Mouse (Mus musculus) liver, embryonic 11.5 days (tissue): ENCODE results near the gene Prps1. TPM values are rescaled to one million over a fixed set of nuclear protein-coding genes. Genes with fewer than 3 reads are reported as not detected.

ENCODE experiments used
- ATAC-seq: fragments of 200-750 bp; cut with Nextera tagmentation; replicated peaks from 2 replicates; pipeline ENCODE4 v1.8.0; 2017; ENCODE audit warnings: moderate number of reproducible peaks, mild to moderate bottlenecking, moderate TSS enrichment, moderate library complexity; ENCODE audit not compliant: low FRiP score
- DNase-seq: peaks from one replicate; pipeline ENCODE4 v3.0.0-alpha.2; 2017; ENCODE audit warnings: low spot score
- H3K27ac ChIP-seq: fragments of 300-500 bp; sonication (generic); 2 replicates; pipeline ENCODE4 v1.5.1; 2014; ENCODE audit warnings: mild to moderate bottlenecking, low read depth, low read length, control low read depth
- H3K27me3 ChIP-seq: fragments of 300-500 bp; sonication (generic); replicated peaks from 2 replicates; pipeline ENCODE4 v1.6.1; 2014; ENCODE audit warnings: low read length, mixed read lengths; ENCODE audit not compliant: control insufficient read depth, insufficient read depth
- H3K36me3 ChIP-seq: fragments of 300-500 bp; sonication (generic); 2 replicates; pipeline ENCODE4 v1.6.1; 2014; ENCODE audit warnings: mild to moderate bottlenecking, low read length, moderate library complexity, mixed read lengths; ENCODE audit not compliant: control insufficient read depth, insufficient read depth
- H3K4me1 ChIP-seq: fragments of 300-500 bp; sonication (generic); replicated peaks from 2 replicates; pipeline ENCODE4 v1.6.1; 2014; ENCODE audit warnings: low read length, mixed read lengths; ENCODE audit not compliant: control insufficient read depth, insufficient read depth
- H3K4me2 ChIP-seq: fragments of 300-500 bp; sonication (generic); 2 replicates; pipeline ENCODE4 v1.6.1; 2014; ENCODE audit warnings: mild to moderate bottlenecking, control low read depth, moderate library complexity
- H3K4me3 ChIP-seq: fragments of 300-500 bp; sonication (generic); 2 replicates; pipeline ENCODE4 v1.5.1; 2014; ENCODE audit warnings: low read depth, low read length, control low read depth
- H3K9ac ChIP-seq: fragments of 300-500 bp; sonication (generic); 2 replicates; pipeline ENCODE4 v1.6.1; 2014; ENCODE audit warnings: low read depth, low read length, control low read depth
- H3K9me3 ChIP-seq: fragments of 300-500 bp; sonication (generic); 2 replicates; pipeline ENCODE4 v1.6.1; 2016; ENCODE audit warnings: low read length, inconsistent platforms, mixed read lengths; ENCODE audit not compliant: control insufficient read depth
- WGBS: fragments of 180-500 bp; shearing (Covaris S2); extraction: QIAGEN DNeasy Blood & Tissue Kit; methylation state at CpG from one replicate; pipeline ENCODE4 v1.1.7; 2014; 5-methylcytosine and 5-hydroxymethylcytosine counted together
- polyA plus RNA-seq: library from polyadenylated mRNA; unstranded; fragments of >200 nt; fragmentation: Nextera tagmentation; extraction: Ambion mirVana; gene quantifications from 2 replicates; pipeline ENCODE4 v1.2.1, GENCODE M21; 2014

Prps1 gene
- polyA plus RNA-seq, result 78.3 and 87.7 TPM in 2 replicates

- ATAC-seq, result peak; percentile 93
- Histone ChIP-seq H3K4me3 (peak within 1 kb of the TSS; percentile 62), H3K36me3 (no peaks in the 10 kb centered on the region), H3K27me3 (peaks cover 3% of the 10 kb centered on the region; the same call in 1 of the 2 replicates), H3K9ac (peak within 1 kb of the TSS; percentile 74), H3K4me2 (peak within 1 kb of the TSS; percentile 61), H3K27ac (no peak within 1 kb of the TSS), H3K9me3 (no peaks in the 10 kb centered on the region), H3K4me1 (no peaks in the 10 kb centered on the region)
- WGBS, result 14% methylated on average over 26 of the region's 26 CpGs
- DNase-seq, result peak; percentile 73
These were observed at the start of gene Prps1 for GRCm38 (mm10) chrX:140456279-140456731. Gene Prps1, plus strand, starts transcription at chrX:140456613.

- Histone ChIP-seq H3K9ac (no peak overlapping the region), H3K27me3 (peaks cover 13% of the 10 kb centered on the region; the same call in 1 of the 2 replicates), H3K4me1 (no peaks in the 10 kb centered on the region), H3K9me3 (no peaks in the 10 kb centered on the region), H3K36me3 (no peaks in the 10 kb centered on the region), H3K4me3 (no peak overlapping the region), H3K27ac (no peak overlapping the region), H3K4me2 (no peak overlapping the region)
- WGBS, result 59% methylated on average over 5 of the region's 5 CpGs
- DNase-seq (no peak), ATAC-seq (0 out of 2 replicates have a peak, but pooled peaks have one; percentile 41)
These were observed 48.8 kb upstream of the Prps1 start for GRCm38 (mm10) chrX:140407593-140407992.

GRCm38 (mm10) chrX:140418467-140418866, 37.9 kb upstream of the Prps1 start:
- no peaks in the 10 kb centered on the region for H3K4me1 ChIP-seq
- H3K4me2 ChIP-seq, result no peak overlapping the region
- DNase-seq, result no peak
- H3K9ac ChIP-seq, result no peak overlapping the region
- 88% methylated on average over 4 of the region's 4 CpGs for WGBS
- no peak overlapping the region for H3K4me3 ChIP-seq
- H3K27ac ChIP-seq, result no peak overlapping the region
- peaks cover 8% of the 10 kb centered on the region; the same call in 1 of the 2 replicates for H3K27me3 ChIP-seq
- no peak for ATAC-seq
- H3K9me3 ChIP-seq, result no peaks in the 10 kb centered on the region
- no peaks in the 10 kb centered on the region for H3K36me3 ChIP-seq

- Histone ChIP-seq H3K27ac (no peak overlapping the region), H3K9me3 (no peaks in the 10 kb centered on the region), H3K4me3 (no peak overlapping the region), H3K27me3 (no peaks in the 10 kb centered on the region), H3K36me3 (no peaks in the 10 kb centered on the region), H3K4me2 (no peak overlapping the region), H3K4me1 (no peaks in the 10 kb centered on the region), H3K9ac (no peak overlapping the region)
- DNase-seq (no peak), ATAC-seq (no peak)
- WGBS, result 80% methylated on average over 4 of the region's 4 CpGs
These were observed 29.3 kb upstream of the Prps1 start for GRCm38 (mm10) chrX:140427124-140427523.

- Histone ChIP-seq H3K9ac (no peak overlapping the region), H3K9me3 (no peaks in the 10 kb centered on the region), H3K4me2 (no peak overlapping the region), H3K36me3 (no peaks in the 10 kb centered on the region), H3K27me3 (peaks cover 2% of the 10 kb centered on the region; the same call in 1 of the 2 replicates), H3K4me3 (no peak overlapping the region), H3K27ac (no peak overlapping the region), H3K4me1 (no peaks in the 10 kb centered on the region)
- 65% methylated on average over 7 of the region's 8 CpGs for WGBS
- no peak for DNase-seq
- ATAC-seq, result no peak
These were observed 28.2 kb upstream of the Prps1 start for GRCm38 (mm10) chrX:140428252-140428651.

- Histone ChIP-seq H3K9me3 (no peaks in the 10 kb centered on the region), H3K4me2 (no peak overlapping the region), H3K4me1 (no peaks in the 10 kb centered on the region), H3K27ac (no peak overlapping the region), H3K27me3 (peaks cover 2% of the 10 kb centered on the region; the same call in 1 of the 2 replicates), H3K36me3 (no peaks in the 10 kb centered on the region), H3K4me3 (no peak overlapping the region), H3K9ac (no peak overlapping the region)
- no peak for DNase-seq
- WGBS, result 74% methylated on average over 5 of the region's 5 CpGs
- ATAC-seq, result no peak
These were observed 26.4 kb upstream of the Prps1 start for GRCm38 (mm10) chrX:140429985-140430384.

GRCm38 (mm10) chrX:140430506-140430905, 25.9 kb upstream of the Prps1 start:
- Histone ChIP-seq H3K4me3 (no peak overlapping the region), H3K4me2 (no peak overlapping the region), H3K27me3 (peaks cover 2% of the 10 kb centered on the region; the same call in 1 of the 2 replicates), H3K9me3 (no peaks in the 10 kb centered on the region), H3K27ac (no peak overlapping the region), H3K36me3 (no peaks in the 10 kb centered on the region), H3K4me1 (no peaks in the 10 kb centered on the region), H3K9ac (no peak overlapping the region)
- no peak for ATAC-seq
- DNase-seq, result no peak
- WGBS, result 69% methylated on average over 12 of the region's 12 CpGs

- 81% methylated on average over 15 of the region's 15 CpGs for WGBS
- Histone ChIP-seq H3K4me2 (no peak overlapping the region), H3K9ac (no peak overlapping the region), H3K36me3 (no peaks in the 10 kb centered on the region), H3K27ac (no peak overlapping the region), H3K4me3 (no peak overlapping the region), H3K27me3 (peaks cover 9% of the 10 kb centered on the region), H3K4me1 (no peaks in the 10 kb centered on the region), H3K9me3 (no peaks in the 10 kb centered on the region)
- no peak for ATAC-seq
- DNase-seq, result no peak
These were observed 24.4 kb upstream of the Prps1 start for GRCm38 (mm10) chrX:140431981-140432380.

GRCm38 (mm10) chrX:140432786-140433185, 23.6 kb upstream of the Prps1 start:
- Histone ChIP-seq H3K9me3 (no peaks in the 10 kb centered on the region), H3K27me3 (peaks cover 9% of the 10 kb centered on the region), H3K4me3 (no peak overlapping the region), H3K4me1 (no peaks in the 10 kb centered on the region), H3K27ac (no peak overlapping the region), H3K36me3 (no peaks in the 10 kb centered on the region), H3K9ac (no peak overlapping the region), H3K4me2 (no peak overlapping the region)
- 81% methylated on average over 11 of the region's 11 CpGs for WGBS
- ATAC-seq (no peak), DNase-seq (no peak)
